Mouse (Mus musculus) G1E (cell line): Measurements from ENCODE around the gene Noc2l.

Experiments
- CTCF ChIP-seq: IDR thresholded peaks from 2 replicates; pipeline ENCODE4 v1.5.1; 2012; ENCODE audit warnings: low read depth, low read length, inconsistent platforms, mixed read lengths
- GATA1 ChIP-seq: IDR thresholded peaks from 2 replicates; pipeline ENCODE4 v1.6.1; 2012; ENCODE audit warnings: borderline replicate concordance, low read length, inconsistent platforms, mixed read lengths
- POLR2AphosphoS5 ChIP-seq: IDR thresholded peaks from 2 replicates; pipeline ENCODE4 v1.6.1; 2012; ENCODE audit warnings: low read depth, low read length, inconsistent platforms; ENCODE audit not compliant: insufficient replicate concordance
- TAL1 ChIP-seq: conservative IDR thresholded peaks from 2 replicates; pipeline ENCODE4 v1.6.1; 2012; ENCODE audit warnings: low read depth, low read length, inconsistent platforms, mixed read lengths

GRCm38 (mm10) chr4:156208872-156209271 lies 26.9 kb upstream of the Noc2l start:
- TF ChIP-seq CTCF, result no peak
- TF ChIP-seq TAL1, result no peak
- TF ChIP-seq GATA1, result no peak
- no peak for TF ChIP-seq POLR2AphosphoS5
